Mouse (Mus musculus) C2C12 (cell line): ENCODE data around the gene Zbtb5.

ENCODE experiments used
- CEBPB ChIP-seq: IDR thresholded peaks from one replicate; pipeline ENCODE4 v1.6.1; 2011; ENCODE audit warnings: low read depth, mild to moderate bottlenecking, control low read depth, moderate library complexity
- CTCF ChIP-seq: IDR thresholded peaks from one replicate; pipeline ENCODE4 v1.5.1; 2011; ENCODE audit not compliant: control insufficient read depth, insufficient read depth, insufficient read length
- FOSL1 ChIP-seq: IDR thresholded peaks from one replicate; pipeline ENCODE4 v1.8.0; 2011; ENCODE audit warnings: mild to moderate bottlenecking, low read length; ENCODE audit not compliant: poor library complexity, insufficient read depth, severe bottlenecking
- MAX ChIP-seq: IDR thresholded peaks from one replicate; pipeline ENCODE4 v1.6.1; 2011; ENCODE audit warnings: mild to moderate bottlenecking, control low read depth
- MYOD1 ChIP-seq: IDR thresholded peaks from one replicate; pipeline ENCODE4 v1.6.1; 2011; ENCODE audit warnings: low read depth; ENCODE audit not compliant: control insufficient read depth, insufficient read length
- MYOG ChIP-seq: IDR thresholded peaks from one replicate; pipeline ENCODE4 v1.6.1; 2011; ENCODE audit not compliant: control insufficient read depth, insufficient read length; ENCODE audit errors: extremely low read depth
- USF1 ChIP-seq: IDR thresholded peaks from one replicate; pipeline ENCODE4 v1.6.1; 2011; ENCODE audit warnings: low read depth, mild to moderate bottlenecking, control low read depth, moderate library complexity

DNA sequence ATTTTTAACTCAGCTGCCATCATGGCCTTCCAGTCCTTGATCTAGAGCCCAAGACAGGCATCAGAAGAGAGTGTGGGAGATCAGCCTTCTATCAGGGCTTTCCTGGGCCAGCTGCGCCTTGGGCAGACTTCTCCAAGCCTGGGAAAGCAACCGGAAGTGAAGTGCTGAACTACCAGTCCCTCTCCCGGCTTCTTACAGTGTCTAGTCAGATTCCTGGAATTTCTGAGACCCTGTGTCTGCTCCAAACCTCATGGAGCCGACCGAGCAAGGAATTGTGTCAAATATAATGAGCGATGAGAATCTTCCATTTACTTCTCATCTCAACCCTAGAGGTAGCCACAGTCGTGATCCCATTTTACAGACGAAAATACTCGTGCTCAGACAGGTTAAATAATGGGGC lies 53.4 kb downstream of the Zbtb5 start:
- TF ChIP-seq MAX (no peak), CTCF (no peak), MYOG (no peak), CEBPB (no peak), MYOD1 (no peak), USF1 (no peak), FOSL1 (no peak)
